Mouse (Mus musculus) liver, embryonic 12.5 days (tissue): Measurements from ENCODE around the gene Optc. TPM values are rescaled to one million over a fixed set of nuclear protein-coding genes. Genes with fewer than 3 reads are reported as not detected.

Experiments used
- ATAC-seq: fragments of 200-750 bp; cut with Nextera tagmentation; 2 replicates; pipeline ENCODE4 v1.8.0; 2017; ENCODE audit warnings: moderate number of reproducible peaks, mild to moderate bottlenecking, moderate library complexity
- H3K27ac ChIP-seq: fragments of 300-500 bp; sonication (generic); 2 replicates; pipeline ENCODE4 v1.5.1; 2016; ENCODE audit warnings: mild to moderate bottlenecking
- H3K27me3 ChIP-seq: fragments of 300-500 bp; sonication (generic); replicated peaks from 2 replicates; pipeline ENCODE4 v1.6.1; 2016; ENCODE audit warnings: mild to moderate bottlenecking, moderate library complexity
- H3K36me3 ChIP-seq: fragments of 300-500 bp; sonication (generic); 2 replicates; pipeline ENCODE4 v1.6.1; 2016; ENCODE audit warnings: mild to moderate bottlenecking, moderate library complexity
- H3K4me1 ChIP-seq: fragments of 300-500 bp; sonication (generic); 2 replicates; pipeline ENCODE4 v1.6.1; 2016
- H3K4me2 ChIP-seq: fragments of 300-500 bp; sonication (generic); 2 replicates; pipeline ENCODE4 v1.6.1; 2016; ENCODE audit warnings: mild to moderate bottlenecking, moderate library complexity
- H3K4me3 ChIP-seq: fragments of 300-500 bp; sonication (generic); 2 replicates; pipeline ENCODE4 v1.5.1; 2016; ENCODE audit warnings: mild to moderate bottlenecking, moderate library complexity
- H3K9ac ChIP-seq: fragments of 300-500 bp; sonication (generic); 2 replicates; pipeline ENCODE4 v1.6.1; 2016; ENCODE audit warnings: mild to moderate bottlenecking, moderate library complexity
- H3K9me3 ChIP-seq: fragments of 300-500 bp; sonication (generic); replicated peaks from 2 replicates; pipeline ENCODE4 v1.6.1; 2016; ENCODE audit warnings: mild to moderate bottlenecking, moderate library complexity
- WGBS: fragments of 180-500 bp; shearing (Covaris S2); methylation state at CpG from one replicate; pipeline ENCODE4 v1.1.7; 2016; ENCODE audit not compliant: insufficient replicate concordance; 5-methylcytosine and 5-hydroxymethylcytosine counted together
- polyA plus RNA-seq: library from polyadenylated mRNA; unstranded; fragments of >200 nt; fragmentation: Nextera tagmentation; extraction: Ambion mirVana; gene quantifications from 2 replicates; pipeline ENCODE4 v1.2.1, GENCODE M21; 2016

The Optc gene
- polyA plus RNA-seq, result 0.10 and 0.11 TPM in 2 replicates

- no peaks in the 10 kb centered on the region for H3K9me3 ChIP-seq
- peak within 1 kb of the TSS; percentile 49 for H3K4me3 ChIP-seq
- H3K9ac ChIP-seq, result peak within 1 kb of the TSS; percentile 60
- H3K4me1 ChIP-seq, result peaks cover 20% of the 10 kb centered on the region
- peak; percentile 76 for ATAC-seq
- peaks cover 87% of the 10 kb centered on the region for H3K27me3 ChIP-seq
- WGBS, result 5% methylated on average over 19 of the region's 30 CpGs
- peak within 1 kb of the TSS; percentile 81 for H3K4me2 ChIP-seq
- no peaks in the 10 kb centered on the region for H3K36me3 ChIP-seq
- no peak within 1 kb of the TSS; the same call in 1 of the 2 replicates for H3K27ac ChIP-seq
Measured at GRCm38 (mm10) chr1:133907949-133908658, at the start of gene Optc. Gene Optc (minus strand): TSS chr1:133907999.

GRCm38 (mm10) chr1:133954009-133954408 is 46.2 kb upstream of the Optc start:
- 30% methylated on average over 2 of the region's 2 CpGs for WGBS
- Histone ChIP-seq H3K4me1 (peaks cover 73% of the 10 kb centered on the region), H3K9ac (peak overlapping the region; percentile 25; the same call in 1 of the 2 replicates)

GRCm38 (mm10) chr1:133953261-133953742 is 45.5 kb upstream of the Optc start:
- H3K4me3 ChIP-seq, result no peak overlapping the region
- WGBS, result 58% methylated on average over 9 of the region's 9 CpGs
- ATAC-seq, result no peak
- H3K27ac ChIP-seq, result peak overlapping the region; percentile 86
- no peak overlapping the region for H3K4me2 ChIP-seq
- no peaks in the 10 kb centered on the region for H3K27me3 ChIP-seq
- no peaks in the 10 kb centered on the region for H3K9me3 ChIP-seq
- H3K9ac ChIP-seq, result no peak overlapping the region
- peaks cover 77% of the 10 kb centered on the region for H3K4me1 ChIP-seq
- no peaks in the 10 kb centered on the region for H3K36me3 ChIP-seq

More at GRCm38 (mm10) chr1:133954009-133954408, 46.2 kb upstream of the Optc start:
- no peak overlapping the region for H3K4me3 ChIP-seq
- H3K27ac ChIP-seq, result peak overlapping the region; percentile 86
- H3K9me3 ChIP-seq, result no peaks in the 10 kb centered on the region
- H3K27me3 ChIP-seq, result no peaks in the 10 kb centered on the region
- H3K36me3 ChIP-seq, result no peaks in the 10 kb centered on the region
- ATAC-seq, result peak; percentile 14; the same call in 1 of the 2 replicates
- H3K4me2 ChIP-seq, result 0 out of 2 replicates have a peak overlapping the region, but pooled peaks have one; percentile 1

GRCm38 (mm10) chr1:133951598-133951997 is 43.8 kb upstream of the Optc start:
- no peaks in the 10 kb centered on the region for H3K27me3 ChIP-seq
- H3K9me3 ChIP-seq, result no peaks in the 10 kb centered on the region
- peak overlapping the region; percentile 86 for H3K27ac ChIP-seq
- no peak overlapping the region for H3K4me3 ChIP-seq
- H3K4me2 ChIP-seq, result peak overlapping the region; percentile 55
- peak; percentile 92 for ATAC-seq
- WGBS, result 24% methylated on average over 6 of the region's 6 CpGs
- no peaks in the 10 kb centered on the region for H3K36me3 ChIP-seq
- H3K4me1 ChIP-seq, result peaks cover 75% of the 10 kb centered on the region
- peak overlapping the region; percentile 58 for H3K9ac ChIP-seq

- peak; percentile 78 for ATAC-seq
- 0 out of 2 replicates have a peak overlapping the region, but pooled peaks have one; percentile 58 for H3K9ac ChIP-seq
Measured at GRCm38 (mm10) chr1:133950061-133950782, 42.4 kb upstream of the Optc start.

GRCm38 (mm10) chr1:133945106-133945505 is 37.3 kb upstream of the Optc start:
- H3K4me2 ChIP-seq, result no peak overlapping the region
- WGBS, result 88% methylated on average over 3 of the region's 3 CpGs
- H3K4me1 ChIP-seq, result peaks cover 38% of the 10 kb centered on the region
- ATAC-seq, result no peak
- no peaks in the 10 kb centered on the region for H3K9me3 ChIP-seq
- no peaks in the 10 kb centered on the region for H3K36me3 ChIP-seq
- H3K27me3 ChIP-seq, result no peaks in the 10 kb centered on the region
- H3K27ac ChIP-seq, result peak overlapping the region; percentile 43; the same call in 1 of the 2 replicates
- no peak overlapping the region for H3K4me3 ChIP-seq
- peak overlapping the region; percentile 15; the same call in 1 of the 2 replicates for H3K9ac ChIP-seq

More at GRCm38 (mm10) chr1:133950061-133950782, 42.4 kb upstream of the Optc start:
- peak overlapping the region; percentile 86 for H3K27ac ChIP-seq
- H3K9me3 ChIP-seq, result no peaks in the 10 kb centered on the region
- no peak overlapping the region for H3K4me3 ChIP-seq
- H3K27me3 ChIP-seq, result no peaks in the 10 kb centered on the region
- peaks cover 71% of the 10 kb centered on the region for H3K4me1 ChIP-seq
- no peaks in the 10 kb centered on the region for H3K36me3 ChIP-seq
- peak overlapping the region; percentile 22 for H3K4me2 ChIP-seq
- 47% methylated on average over 7 of the region's 7 CpGs for WGBS

GRCm38 (mm10) chr1:133941904-133942303 is 34.1 kb upstream of the Optc start:
- WGBS, result 71% methylated on average over 3 of the region's 3 CpGs

GRCm38 (mm10) chr1:133941158-133941860 is 33.5 kb upstream of the Optc start:
- peaks cover 22% of the 10 kb centered on the region for H3K4me1 ChIP-seq
- H3K27ac ChIP-seq, result no peak overlapping the region
- no peaks in the 10 kb centered on the region for H3K36me3 ChIP-seq
- no peak overlapping the region for H3K9ac ChIP-seq
- no peak for ATAC-seq
- H3K4me3 ChIP-seq, result no peak overlapping the region
- H3K9me3 ChIP-seq, result peaks cover under 1% of the 10 kb centered on the region; the same call in 1 of the 2 replicates
- no peak overlapping the region for H3K4me2 ChIP-seq
- 61% methylated on average over 11 of the region's 11 CpGs for WGBS
- 0 out of 2 replicates have a peak, but pooled peaks cover 6% of the 10 kb centered on the region for H3K27me3 ChIP-seq

More at GRCm38 (mm10) chr1:133941904-133942303, 34.1 kb upstream of the Optc start:
- no peak for ATAC-seq
- Histone ChIP-seq H3K27ac (no peak overlapping the region), H3K36me3 (no peaks in the 10 kb centered on the region), H3K9me3 (no peaks in the 10 kb centered on the region), H3K4me3 (no peak overlapping the region), H3K9ac (no peak overlapping the region), H3K4me1 (peaks cover 22% of the 10 kb centered on the region), H3K27me3 (0 out of 2 replicates have a peak, but pooled peaks cover 6% of the 10 kb centered on the region), H3K4me2 (no peak overlapping the region)

GRCm38 (mm10) chr1:133940481-133941092 is 32.8 kb upstream of the Optc start:
- H3K27ac ChIP-seq, result no peak overlapping the region
- H3K4me2 ChIP-seq, result no peak overlapping the region
- H3K4me1 ChIP-seq, result peaks cover 21% of the 10 kb centered on the region
- no peak overlapping the region for H3K4me3 ChIP-seq
- no peak overlapping the region for H3K9ac ChIP-seq
- H3K27me3 ChIP-seq, result 0 out of 2 replicates have a peak, but pooled peaks cover 6% of the 10 kb centered on the region
- peaks cover 5% of the 10 kb centered on the region; the same call in 1 of the 2 replicates for H3K9me3 ChIP-seq
- WGBS, result 76% methylated on average over 3 of the region's 3 CpGs
- ATAC-seq, result no peak
- no peaks in the 10 kb centered on the region for H3K36me3 ChIP-seq

GRCm38 (mm10) chr1:133939708-133940107 is 31.9 kb upstream of the Optc start:
- H3K4me3 ChIP-seq, result no peak overlapping the region
- no peak overlapping the region for H3K9ac ChIP-seq
- no peak overlapping the region for H3K27ac ChIP-seq
- no peak overlapping the region for H3K4me2 ChIP-seq
- peaks cover 12% of the 10 kb centered on the region for H3K4me1 ChIP-seq
- 0 out of 2 replicates have a peak, but pooled peaks cover 6% of the 10 kb centered on the region for H3K27me3 ChIP-seq
- 70% methylated on average over 8 of the region's 8 CpGs for whole genome bisulfite sequencing
- 0 out of 2 replicates have a peak, but pooled peaks have one; percentile 5 for ATAC-seq
- no peaks in the 10 kb centered on the region for H3K36me3 ChIP-seq
- H3K9me3 ChIP-seq, result peaks cover 5% of the 10 kb centered on the region; the same call in 1 of the 2 replicates

- WGBS, result 75% methylated on average over 3 of the region's 3 CpGs
- ATAC-seq, result no peak
- Histone ChIP-seq H3K4me3 (no peak overlapping the region), H3K9ac (no peak overlapping the region), H3K4me1 (peaks cover 9% of the 10 kb centered on the region; the same call in 1 of the 2 replicates), H3K27me3 (peaks cover 6% of the 10 kb centered on the region; the same call in 1 of the 2 replicates), H3K4me2 (no peak overlapping the region), H3K36me3 (no peaks in the 10 kb centered on the region), H3K9me3 (peaks cover 5% of the 10 kb centered on the region; the same call in 1 of the 2 replicates), H3K27ac (no peak overlapping the region)
Measured at GRCm38 (mm10) chr1:133936169-133936568, 28.4 kb upstream of the Optc start.
